Mouse (Mus musculus) cerebellum, adult 11 months (tissue): Measurements from ENCODE around the gene Mtmr3.

Experiments used
- DNase-seq: peaks from one replicate; pipeline ENCODE4 v3.0.0; 2022

Mtmr3 gene

GRCm38 (mm10) chr11:4594608-4595500, at the start of gene Mtmr3:
Gene Mtmr3 (minus strand): TSS chr11:4594863.
- DNase-seq: peak; percentile 92

GRCm38 (mm10) chr11:4643722-4644121, 49.1 kb upstream of the Mtmr3 start:
- no peak for DNase-seq

GRCm38 (mm10) chr11:4641185-4641584, 46.5 kb upstream of the Mtmr3 start:
- DNase-seq: no peak

GRCm38 (mm10) chr11:4638261-4638660, 43.6 kb upstream of the Mtmr3 start:
- DNase-seq: no peak

- DNase-seq: peak; percentile 76
Measured at GRCm38 (mm10) chr11:4637534-4638234, 43.0 kb upstream of the Mtmr3 start, which contains the start of gene Ascc2. Gene Ascc2 (plus strand): TSS chr11:4637747.

- no peak for DNase-seq
Measured at GRCm38 (mm10) chr11:4636782-4637342, 42.2 kb upstream of the Mtmr3 start.

- DNase-seq: no peak
Measured at GRCm38 (mm10) chr11:4634395-4634794, 39.7 kb upstream of the Mtmr3 start.

- DNase-seq: no peak
Measured at GRCm38 (mm10) chr11:4633420-4633819, 38.8 kb upstream of the Mtmr3 start.

GRCm38 (mm10) chr11:4629861-4630280, 35.2 kb upstream of the Mtmr3 start:
- no peak for DNase-seq

GRCm38 (mm10) chr11:4627636-4628035, 33.0 kb upstream of the Mtmr3 start:
- no peak for DNase-seq

- no peak for DNase-seq
Measured at GRCm38 (mm10) chr11:4625931-4626330, 31.3 kb upstream of the Mtmr3 start.

- no peak for DNase-seq
Measured at GRCm38 (mm10) chr11:4622997-4623396, 28.3 kb upstream of the Mtmr3 start.

- no peak for DNase-seq
Measured at GRCm38 (mm10) chr11:4622442-4622986, 27.9 kb upstream of the Mtmr3 start.

GRCm38 (mm10) chr11:4621866-4622265, 27.2 kb upstream of the Mtmr3 start:
- no peak for DNase-seq

GRCm38 (mm10) chr11:4620501-4621108, 25.9 kb upstream of the Mtmr3 start:
- no peak for DNase-seq

- DNase-seq: no peak
Measured at GRCm38 (mm10) chr11:4620017-4620485, 25.4 kb upstream of the Mtmr3 start, which contains the start of gene Gm11032. Gene Gm11032 (plus strand): TSS chr11:4620067.

GRCm38 (mm10) chr11:4611904-4612303, 17.2 kb upstream of the Mtmr3 start:
- DNase-seq: no peak

GRCm38 (mm10) chr11:4606541-4606940, 11.9 kb upstream of the Mtmr3 start:
- DNase-seq: no peak

GRCm38 (mm10) chr11:4605414-4605813, 10.8 kb upstream of the Mtmr3 start:
- DNase-seq: no peak

GRCm38 (mm10) chr11:4604441-4604840, 9.8 kb upstream of the Mtmr3 start:
- DNase-seq: no peak

GRCm38 (mm10) chr11:4602691-4603441, 8.2 kb upstream of the Mtmr3 start:
- peak; percentile 18 for DNase-seq

GRCm38 (mm10) chr11:4601890-4602289, 7.2 kb upstream of the Mtmr3 start:
- no peak for DNase-seq
